Mouse (Mus musculus): ENCODE measurements around the gene Lyrm4.
"Not testable (repeated sequence)": the region's sequence is repeated elsewhere in the genome, so short reads cannot be mapped to it uniquely, and the experiment has no call there.

The Lyrm4 gene

GRCm38 (mm10) chr13:35994067-35994466 lies 123.3 kb downstream of the Lyrm4 start:
- peak; percentile 85 for DNase-seq (ENCODE audit: low spot score)

DNA sequence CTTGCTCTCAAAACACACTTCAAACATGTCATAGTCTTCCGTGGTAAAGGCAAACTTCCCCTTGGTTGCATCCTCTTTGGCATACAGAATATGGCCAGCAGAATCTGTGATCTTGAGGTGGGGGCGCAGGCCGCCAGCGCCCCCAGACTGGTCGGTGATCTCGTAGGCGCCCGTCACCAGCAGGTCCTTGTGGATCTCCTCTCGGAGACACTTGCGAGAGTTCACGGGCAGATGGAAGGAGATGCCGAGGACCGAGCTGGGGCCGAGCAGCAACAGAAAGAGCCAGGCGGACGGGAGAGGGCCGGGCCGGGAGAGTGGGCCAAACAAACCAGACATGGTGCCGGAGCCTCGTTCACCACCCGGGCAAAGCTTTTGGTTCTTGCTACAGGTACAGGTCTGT lies 126.1 kb downstream of the Lyrm4 start:
- DNase-seq (ENCODE audit: low spot score), result not testable (repeated sequence)

GRCm38 (mm10) chr13:35989329-35989728 lies 128.0 kb downstream of the Lyrm4 start:
- DNase-seq (ENCODE audit: low spot score), result no peak

DNA sequence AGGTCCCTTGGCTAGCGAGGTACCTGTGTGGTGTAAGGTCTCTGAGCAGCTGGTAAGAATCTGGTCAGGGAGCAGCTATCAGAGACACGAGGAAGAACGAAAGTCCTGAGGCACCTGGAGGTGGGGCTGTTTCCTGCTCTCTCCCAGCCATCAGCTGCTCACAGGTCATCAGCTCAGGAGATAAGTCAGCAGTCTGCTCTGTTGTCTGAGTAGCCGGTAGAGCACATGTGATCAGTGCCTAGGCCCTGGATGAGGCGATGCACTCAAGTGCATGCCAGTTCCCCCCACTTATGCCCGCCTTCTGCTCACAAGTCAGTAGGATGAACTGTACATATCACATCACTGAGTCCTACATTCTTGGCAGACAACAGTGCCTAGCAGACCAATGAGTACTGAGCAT lies 134.3 kb downstream of the Lyrm4 start:
- no peak for DNase-seq (ENCODE audit: low spot score)

DNA sequence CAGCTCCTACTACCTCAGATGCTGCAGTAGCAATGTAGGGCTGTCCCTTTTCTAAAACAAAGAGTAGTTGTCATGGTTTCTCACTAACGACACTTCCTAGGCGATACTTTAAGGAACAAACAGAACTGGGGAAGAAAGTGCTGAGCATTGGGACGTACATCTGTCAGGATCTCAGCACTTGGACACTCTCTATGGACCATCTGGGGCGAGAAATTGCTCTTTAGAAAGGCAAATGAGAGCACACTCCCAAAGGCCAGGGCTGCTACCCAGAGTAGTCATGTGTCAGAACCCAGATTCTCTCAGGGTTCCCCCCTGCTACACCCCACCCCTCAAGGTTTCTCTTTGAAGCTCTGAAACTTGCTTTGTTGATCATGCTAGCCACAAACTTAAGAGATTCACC lies 136.9 kb downstream of the Lyrm4 start:
- DNase-seq (ENCODE audit: low spot score), result no peak

DNA sequence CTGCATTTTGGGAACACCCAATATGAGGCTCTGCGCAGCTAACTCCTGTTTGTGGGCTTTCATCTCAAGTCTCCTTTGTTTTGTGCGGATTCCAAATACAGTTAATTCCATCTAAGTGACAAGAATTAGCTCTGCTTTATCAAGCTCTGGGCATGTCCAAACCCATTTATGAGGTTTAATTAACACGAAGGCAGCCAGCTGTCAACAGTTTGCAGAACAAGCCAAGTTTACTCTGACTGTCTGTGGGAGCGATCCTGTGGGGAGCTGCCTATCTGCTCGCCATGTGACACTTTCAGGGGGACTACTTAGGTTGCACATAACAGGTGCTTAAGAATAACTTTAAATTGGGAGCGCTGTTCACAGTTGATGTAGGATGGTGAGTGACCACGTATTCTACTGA lies 140.4 kb downstream of the Lyrm4 start:
- no peak for DNase-seq (ENCODE audit: low spot score)

- no peak for DNase-seq (ENCODE audit: low spot score)
These were observed 147.5 kb downstream of the Lyrm4 start for GRCm38 (mm10) chr13:35969829-35970228.

GRCm38 (mm10) chr13:35969431-35969721 lies 147.9 kb downstream of the Lyrm4 start:
- DNase-seq (ENCODE audit: low spot score), result no peak

DNA sequence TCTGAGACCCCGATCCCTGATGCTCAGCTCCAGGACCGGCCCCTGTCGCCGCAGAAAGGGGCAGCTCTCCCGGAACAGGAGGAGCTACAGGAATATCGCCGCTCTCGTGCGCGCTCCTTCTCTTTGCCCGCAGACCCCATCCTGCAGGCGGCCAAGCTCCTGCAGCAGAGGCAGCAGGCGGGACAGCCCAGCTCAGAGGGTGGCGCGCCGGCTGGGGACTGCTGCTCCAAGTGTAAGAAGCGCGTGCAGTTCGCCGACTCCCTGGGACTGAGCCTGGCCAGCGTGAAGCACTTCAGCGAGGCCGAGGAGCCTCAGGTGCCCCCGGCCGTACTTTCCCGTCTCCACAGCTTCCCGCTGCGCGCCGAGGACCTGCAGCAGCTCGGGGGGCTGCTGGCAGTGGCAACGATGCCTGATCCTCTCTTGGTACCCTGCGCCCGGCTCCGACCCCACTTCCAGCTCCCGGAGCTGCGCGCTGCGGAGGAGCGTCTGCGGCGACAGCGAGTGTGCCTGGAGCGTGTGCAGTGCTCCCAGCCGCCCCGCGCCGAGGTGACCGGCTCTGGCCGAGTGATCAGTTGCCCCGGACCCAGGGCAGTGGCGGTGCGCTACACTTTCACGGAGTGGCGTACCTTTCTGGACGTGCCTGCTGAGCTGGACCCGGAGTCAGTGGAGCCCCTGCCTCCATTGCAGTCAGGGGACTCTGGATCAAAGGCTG lies 148.5 kb downstream of the Lyrm4 start:
- DNase-seq (ENCODE audit: low spot score), result no peak

DNA sequence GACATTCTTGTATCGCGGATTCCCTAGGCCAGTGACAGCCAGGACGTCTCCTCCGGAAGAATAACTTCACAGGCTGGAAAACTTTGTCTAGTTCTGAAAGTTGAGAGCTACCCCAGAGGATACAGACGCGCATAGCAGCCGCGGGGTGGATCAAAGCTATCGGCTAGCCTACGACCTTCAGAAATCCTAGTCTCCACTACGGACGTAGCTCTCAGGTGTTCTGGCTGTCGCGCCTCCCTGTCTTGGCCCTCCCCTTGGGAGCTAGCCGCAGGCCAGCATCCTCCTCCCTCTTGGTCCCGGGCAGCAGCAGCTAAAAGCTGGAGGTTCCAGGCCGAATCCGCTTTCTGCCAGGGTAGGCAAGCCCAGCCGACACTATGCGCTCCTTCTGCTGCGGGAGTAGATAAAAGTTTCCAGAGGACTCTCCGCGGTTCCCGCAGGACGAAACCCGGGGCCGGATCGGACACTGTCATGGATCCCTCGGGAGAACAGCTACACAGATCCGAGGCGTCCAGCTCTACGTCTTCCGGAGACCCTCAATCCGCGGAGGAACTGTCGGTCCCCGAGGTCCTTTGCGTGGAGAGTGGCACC lies 149.1 kb downstream of the Lyrm4 start:
- no peak for DNase-seq (ENCODE audit: low spot score)

GRCm38 (mm10) chr13:35967690-35968089 lies 149.6 kb downstream of the Lyrm4 start:
- DNase-seq (ENCODE audit: low spot score), result no peak

- no peak for DNase-seq (ENCODE audit: low spot score)
These were observed 153.7 kb downstream of the Lyrm4 start for GRCm38 (mm10) chr13:35963583-35963982.

GRCm38 (mm10) chr13:35959391-35960067 lies 157.8 kb downstream of the Lyrm4 start:
- DNase-seq (ENCODE audit: low spot score), result no peak

DNA sequence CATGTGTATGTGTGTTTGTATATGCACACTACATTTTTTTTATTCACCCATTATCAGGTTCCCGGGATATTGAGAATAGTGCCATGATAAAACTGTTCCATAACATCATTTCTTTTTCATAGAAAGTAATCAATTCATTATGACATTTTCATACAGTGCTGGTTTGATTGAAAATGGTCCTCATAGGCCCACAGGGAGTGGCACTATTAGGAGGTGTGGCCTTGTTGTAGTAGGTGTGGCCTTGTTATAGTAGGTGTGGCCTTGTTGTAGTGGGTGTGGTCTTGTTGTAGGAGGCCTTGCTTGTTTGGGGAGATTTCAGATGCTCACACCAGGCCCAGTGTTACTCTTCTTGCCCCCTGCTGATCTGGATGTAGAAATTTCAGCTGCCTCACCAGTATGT lies 158.8 kb downstream of the Lyrm4 start, which contains the start of gene Ppp1r3g:
TSS of gene Ppp1r3g (plus strand) at position 301 of the 400 bp plus-strand sequence.
- DNase-seq (ENCODE audit: low spot score), result no peak

DNA sequence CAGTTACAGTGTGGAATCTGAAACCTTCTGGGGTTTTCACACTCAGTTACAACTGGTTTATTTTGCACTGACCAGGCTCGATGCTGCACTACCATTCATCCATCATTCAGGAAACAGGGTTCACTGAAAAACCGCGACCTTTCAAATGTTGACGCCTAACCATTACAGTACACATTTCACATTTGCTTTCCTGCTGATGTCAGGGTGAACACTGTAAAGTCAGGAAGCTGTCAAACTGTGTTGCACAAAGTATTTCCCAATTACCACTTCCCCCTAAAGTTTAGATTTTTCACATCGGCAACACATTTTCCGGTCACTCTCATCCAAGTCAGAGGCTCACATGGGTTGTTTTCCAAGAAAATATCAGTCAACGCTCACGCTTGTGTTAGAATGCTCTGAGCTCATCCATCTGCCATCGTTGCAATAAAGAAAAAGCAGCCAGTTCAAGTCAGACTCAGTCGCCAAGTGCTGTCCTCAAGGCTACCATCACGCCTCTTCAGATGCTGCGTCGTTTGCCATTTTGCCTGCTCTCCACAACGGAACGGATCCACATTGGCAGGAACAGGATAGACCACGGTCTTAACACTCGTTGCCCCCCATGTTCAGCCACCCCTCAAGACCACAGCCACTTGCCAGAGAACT lies 167.4 kb downstream of the Lyrm4 start:
- peak; percentile 20 for DNase-seq (ENCODE audit: low spot score)

- DNase-seq (ENCODE audit: low spot score), result peak; percentile 61
These were observed 169.8 kb downstream of the Lyrm4 start for GRCm38 (mm10) chr13:35947354-35948000.

DNA sequence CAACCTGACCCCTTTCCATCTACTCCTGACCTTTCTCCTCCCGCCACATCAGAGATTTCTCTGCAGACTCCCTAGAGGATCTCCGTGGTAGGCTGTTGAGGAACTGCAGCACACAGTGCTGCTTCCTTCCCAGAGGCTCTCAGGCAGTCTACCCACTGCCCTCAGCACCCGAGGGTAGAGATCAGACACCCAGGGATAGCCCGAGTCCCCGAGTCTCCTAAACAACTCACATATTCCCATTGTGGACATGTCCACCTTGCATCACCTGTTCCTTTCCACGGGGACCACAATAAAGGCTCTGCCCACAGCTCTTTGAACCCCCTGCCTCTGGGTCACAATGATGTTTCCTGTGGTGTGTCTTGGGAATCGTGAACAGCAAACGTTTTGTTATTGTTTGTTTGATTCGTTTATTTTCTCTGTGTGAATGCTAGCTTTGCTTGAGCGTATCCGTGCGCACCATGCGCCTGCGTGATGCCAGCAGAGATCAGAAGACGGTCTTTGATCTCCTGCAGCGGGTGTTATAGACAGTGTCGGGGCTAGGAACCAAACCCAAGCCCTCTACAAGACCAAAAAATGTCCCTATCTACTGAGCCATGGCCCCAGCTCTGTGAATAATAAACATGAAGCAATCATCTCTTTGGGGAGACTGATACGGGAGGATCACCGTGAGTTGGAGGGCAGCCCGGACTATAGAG lies 170.5 kb downstream of the Lyrm4 start:
- no peak for DNase-seq (ENCODE audit: low spot score)

DNA sequence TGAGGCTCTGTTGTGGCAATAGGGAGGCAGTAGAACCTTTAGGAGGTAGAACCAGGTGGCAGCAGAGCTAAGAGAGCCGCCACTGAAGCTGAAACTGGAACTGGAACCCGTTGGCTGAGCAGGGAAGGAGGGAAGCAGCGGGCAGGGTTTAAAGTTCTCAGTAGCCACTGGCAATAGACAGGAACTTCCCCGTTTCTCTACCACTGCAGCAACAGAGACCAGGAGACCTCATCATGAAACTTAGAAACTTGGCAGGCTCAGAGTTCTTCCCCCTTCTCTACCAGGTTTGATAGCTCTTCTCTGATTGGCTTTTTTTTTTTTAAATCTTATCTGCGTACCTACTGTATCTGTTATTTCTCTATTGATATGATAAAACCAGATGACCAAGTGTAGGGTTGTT lies 176.4 kb downstream of the Lyrm4 start:
- no peak for DNase-seq (ENCODE audit: low spot score)

DNA sequence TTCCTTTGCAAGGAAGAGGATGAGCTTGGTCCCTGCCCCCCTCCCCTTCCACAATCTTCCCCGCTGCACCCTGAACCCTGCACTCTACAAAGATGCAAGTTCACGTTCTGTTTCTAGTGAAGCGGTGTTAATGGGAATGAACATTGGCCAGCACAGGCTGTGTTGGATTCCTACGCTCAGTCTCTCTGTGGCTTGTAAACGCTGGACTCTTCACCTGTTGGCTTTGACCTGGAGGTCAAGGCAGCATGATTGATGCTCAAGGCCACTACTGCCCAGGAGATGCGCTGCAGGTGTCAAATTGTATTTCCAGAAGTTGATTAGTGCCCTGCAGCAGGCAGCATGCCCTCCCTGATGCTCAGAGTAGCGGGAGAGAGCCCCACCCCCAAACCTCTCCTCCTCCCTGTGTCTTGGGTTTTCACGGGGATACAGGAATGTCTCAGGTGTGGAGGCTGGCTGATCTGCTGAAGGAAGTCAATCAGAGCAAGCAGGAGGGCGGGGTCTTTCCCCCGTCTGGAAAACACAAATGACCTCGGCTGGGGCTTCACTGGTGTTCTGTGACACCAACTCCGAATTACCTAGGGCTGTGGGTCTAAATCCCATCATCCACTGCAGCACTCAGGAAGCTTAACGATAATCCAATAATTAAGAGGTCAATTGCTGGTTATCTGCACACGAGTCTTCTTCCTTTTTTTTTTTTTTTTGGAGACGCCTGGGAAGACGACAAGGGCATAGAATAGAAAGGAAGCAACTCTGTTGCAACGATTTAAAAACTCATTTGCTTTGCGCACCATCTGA lies 177.3 kb downstream of the Lyrm4 start:
- no peak for DNase-seq (ENCODE audit: low spot score)

DNA sequence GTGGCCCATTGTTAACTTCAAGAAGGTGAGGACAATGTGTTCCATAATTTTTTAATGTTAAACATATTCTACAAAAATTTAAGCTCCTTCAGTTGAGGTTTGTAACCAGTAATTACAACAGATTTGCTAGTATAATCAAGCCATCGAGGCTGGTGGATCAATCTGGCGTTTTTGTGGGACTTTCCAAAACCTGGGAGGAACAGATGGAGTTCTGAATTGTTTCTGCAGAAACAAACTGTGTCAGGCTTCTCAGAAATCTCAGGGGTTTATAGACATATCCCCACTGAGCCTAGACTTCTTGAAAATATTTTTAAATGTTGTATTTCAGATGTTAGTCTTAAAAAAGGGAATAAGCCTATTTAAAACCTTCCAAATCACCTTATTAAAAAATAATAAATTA lies 179.3 kb downstream of the Lyrm4 start:
- no peak for DNase-seq (ENCODE audit: low spot score)

Data from lung, postnatal 25 days (tissue).